Mouse (Mus musculus) embryo, embryonic 11 days (tissue): ENCODE data around the gene Hibch.
A peak's percentile ranks its signal among the peaks of the same experiment; 100 is the strongest.
"Not testable (repeated sequence)": the region's sequence is repeated elsewhere in the genome, so short reads cannot be mapped to it uniquely, and the experiment has no call there.

Source experiments
- DNase-seq: peaks from one replicate; pipeline ENCODE4 v3.0.0-alpha.2; 2015

Hibch gene

GRCm38 (mm10) chr1:52909783-52910182 lies 65.1 kb downstream of the Hibch start:
- no peak for DNase-seq

GRCm38 (mm10) chr1:52916655-52917054 lies 71.9 kb downstream of the Hibch start:
- no peak for DNase-seq

- DNase-seq: not testable (repeated sequence)
Measured at GRCm38 (mm10) chr1:52918897-52919296, 74.2 kb downstream of the Hibch start.

DNA sequence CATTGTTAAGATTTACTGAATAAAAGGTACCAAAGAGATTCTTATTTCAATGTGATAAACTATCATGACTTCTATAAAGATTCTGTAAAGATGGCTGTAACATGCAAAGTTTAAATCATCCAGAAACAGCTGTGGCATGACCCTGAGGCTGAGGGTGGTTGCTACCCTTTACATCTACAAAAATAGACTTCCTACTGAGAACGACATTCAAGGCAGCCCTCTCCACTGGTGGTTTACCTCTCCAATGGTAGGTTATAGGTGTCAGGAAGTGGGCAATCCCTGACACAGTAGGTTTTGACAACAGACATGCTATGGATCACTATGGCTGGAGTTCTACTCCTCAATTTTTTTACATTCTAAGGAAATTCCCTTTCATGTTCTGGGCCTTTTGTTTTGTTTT lies 79.8 kb downstream of the Hibch start:
- not testable (repeated sequence) for DNase-seq

DNA sequence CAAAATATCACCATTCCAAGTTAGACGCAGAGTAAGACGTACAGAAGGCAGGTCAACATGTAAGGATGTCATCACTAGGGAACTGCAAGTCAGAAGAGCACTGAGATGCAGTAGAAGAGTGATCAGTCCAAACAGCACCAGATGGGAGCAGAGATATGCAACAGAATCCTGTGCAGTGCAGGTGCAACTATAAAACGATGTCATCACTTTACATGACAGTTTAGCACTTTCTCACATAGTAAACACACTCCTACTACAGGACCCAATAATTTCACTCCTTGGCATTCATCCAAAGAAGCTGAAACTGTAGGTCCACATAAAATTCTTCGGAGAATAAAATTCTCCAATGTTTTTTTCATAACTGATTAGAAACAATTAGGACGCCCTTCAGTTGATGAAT lies 89.8 kb downstream of the Hibch start:
- DNase-seq: no peak

GRCm38 (mm10) chr1:52939021-52939420 lies 94.3 kb downstream of the Hibch start:
- no peak for DNase-seq

GRCm38 (mm10) chr1:52947895-52948294 lies 103.2 kb downstream of the Hibch start:
- no peak for DNase-seq

DNA sequence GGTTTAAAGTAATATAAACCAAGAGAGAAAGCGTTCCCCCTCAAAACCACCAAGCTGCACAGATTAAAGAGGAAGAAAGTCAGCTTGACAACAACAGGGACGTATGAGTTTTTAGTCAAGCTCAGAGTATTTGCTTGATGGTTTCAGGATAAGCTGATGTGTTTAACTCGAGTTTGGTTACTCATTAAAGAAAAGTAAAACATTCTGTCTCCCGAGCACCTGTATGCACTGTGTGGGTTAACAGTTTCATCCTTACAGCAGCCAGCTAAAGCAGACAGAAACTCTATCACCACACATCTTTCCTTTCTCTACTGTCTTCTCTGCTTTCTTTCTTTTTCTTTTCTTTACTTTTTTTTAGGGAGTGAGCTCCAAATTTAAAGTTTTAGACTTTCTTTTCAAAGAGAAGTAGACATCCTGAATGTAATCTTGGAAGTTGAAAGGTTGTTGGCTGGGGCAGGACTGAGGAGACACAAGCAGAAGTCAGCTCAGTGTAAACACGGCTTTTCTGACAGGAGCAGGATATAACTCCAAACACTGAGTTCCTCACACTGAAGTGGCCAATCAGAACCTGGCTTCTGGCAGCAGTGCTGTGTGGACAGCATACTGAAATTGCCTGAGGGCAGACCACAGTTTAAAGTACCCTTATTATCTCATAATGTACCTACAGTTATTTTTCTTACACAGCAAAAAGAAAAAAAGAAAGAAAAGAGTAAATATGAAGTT lies 106.6 kb downstream of the Hibch start:
- DNase-seq: peak; percentile 49

DNA sequence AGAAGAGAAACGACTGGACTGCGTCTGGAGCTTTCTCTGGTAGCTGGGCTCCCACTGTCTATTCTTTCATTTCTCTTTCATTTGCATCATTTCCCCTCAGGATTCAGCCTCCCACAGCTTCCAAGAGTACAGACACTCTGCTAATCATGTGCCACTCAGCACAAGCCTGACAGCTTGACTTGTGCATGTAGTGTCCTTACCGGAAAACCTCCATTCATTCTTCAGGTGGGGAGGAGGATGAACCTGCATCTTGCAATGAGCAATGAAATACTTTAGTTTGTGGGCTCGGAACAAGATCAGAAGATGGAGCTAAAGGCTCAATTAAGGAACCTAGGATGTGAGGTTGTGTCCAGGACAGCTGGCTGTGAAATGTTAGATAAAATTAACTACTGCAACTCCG lies 107.4 kb downstream of the Hibch start:
- DNase-seq: peak; percentile 16

DNA sequence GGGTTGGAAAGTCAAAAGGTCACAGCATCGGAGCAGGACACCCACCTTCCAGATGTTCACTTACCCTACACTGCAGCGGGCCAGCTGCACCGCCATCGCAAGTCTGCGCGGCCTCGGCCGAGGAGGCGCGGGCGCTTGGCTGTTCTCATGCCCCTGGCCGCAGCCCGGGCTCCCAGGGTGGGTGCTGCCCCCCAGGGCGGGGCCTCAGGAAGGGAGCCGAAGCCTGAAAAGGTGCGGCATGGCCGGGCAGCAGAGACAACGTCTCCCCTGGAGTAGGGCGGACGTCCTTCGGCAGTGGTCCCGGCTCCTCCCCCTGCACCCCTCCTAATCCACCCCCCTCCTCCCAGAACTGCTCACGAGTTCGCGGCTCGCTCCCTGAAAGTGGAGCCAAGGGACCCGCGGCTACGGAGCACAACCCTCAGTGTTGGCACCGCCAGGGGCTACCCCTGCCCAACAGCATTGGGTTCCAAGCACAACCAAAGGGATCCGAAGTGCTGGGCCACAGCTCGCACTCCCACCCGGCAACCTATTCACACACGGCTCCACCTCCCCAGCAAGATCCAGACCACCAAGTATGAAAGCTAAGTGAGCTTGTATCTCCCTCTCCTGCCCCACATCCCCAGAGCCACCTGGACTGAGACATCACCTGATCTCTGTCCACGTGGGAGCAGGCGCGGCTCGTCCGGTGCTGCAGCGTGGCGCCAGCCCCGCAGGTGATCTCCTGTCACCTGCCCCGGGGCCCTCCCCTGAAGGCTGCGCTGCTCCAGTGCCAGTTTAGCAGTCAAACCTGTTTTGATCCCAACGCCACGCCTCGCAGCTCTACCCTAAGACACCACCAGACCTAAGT lies 108.0 kb downstream of the Hibch start:
- peak; percentile 57 for DNase-seq

GRCm38 (mm10) chr1:52953548-52953947 lies 108.8 kb downstream of the Hibch start:
- peak; percentile 52 for DNase-seq

GRCm38 (mm10) chr1:52954456-52954855 lies 109.7 kb downstream of the Hibch start:
- no peak for DNase-seq

- peak; percentile 48 for DNase-seq
Measured at GRCm38 (mm10) chr1:52955102-52955501, 110.4 kb downstream of the Hibch start.

DNA sequence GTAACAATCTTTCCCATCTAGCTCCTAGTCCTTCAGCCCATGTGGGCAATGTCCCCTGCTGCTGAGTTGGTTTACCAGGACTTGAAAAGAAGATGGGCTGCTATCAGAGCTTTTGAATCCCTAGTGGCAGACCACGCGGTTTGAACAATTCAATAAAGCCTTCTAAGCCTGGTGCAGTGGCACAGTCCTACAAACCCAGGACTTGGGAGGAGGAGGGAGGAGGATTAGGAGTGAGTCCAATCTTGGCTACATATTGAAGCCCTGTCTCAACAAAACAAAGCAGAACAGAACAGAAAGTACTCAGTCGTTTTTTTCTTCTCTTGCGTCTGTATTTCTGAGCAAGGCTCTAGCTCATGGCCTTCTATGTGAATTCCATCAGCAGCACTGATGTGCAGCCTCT lies 112.0 kb downstream of the Hibch start:
- DNase-seq: no peak

DNA sequence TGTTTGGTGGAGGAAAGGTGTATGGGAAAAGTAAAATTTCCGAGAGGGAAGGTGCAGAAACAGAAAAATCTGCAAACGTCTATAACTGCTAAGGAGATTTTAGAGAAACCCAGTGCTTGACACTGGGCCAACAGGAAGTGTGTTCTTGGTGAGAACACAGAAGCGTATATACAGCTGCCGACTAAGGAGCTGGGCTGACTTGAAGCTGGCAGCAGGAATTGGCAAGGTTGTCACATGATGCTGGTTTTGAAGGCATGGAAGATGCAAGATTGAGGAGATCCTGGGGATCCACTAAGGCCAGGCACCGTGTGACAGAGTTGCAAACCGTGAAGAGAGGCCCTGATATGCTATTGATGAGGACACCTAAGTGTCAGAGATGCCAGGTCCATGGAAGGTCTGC lies 115.5 kb downstream of the Hibch start:
- no peak for DNase-seq

GRCm38 (mm10) chr1:52963097-52963496 lies 118.4 kb downstream of the Hibch start:
- no peak for DNase-seq

GRCm38 (mm10) chr1:52964581-52964980 lies 119.9 kb downstream of the Hibch start:
- no peak for DNase-seq
